Mouse (Mus musculus) embryonic facial prominence, embryonic 14.5 days (tissue): ENCODE measurements at regions not wholly inside any gene's neighbourhood (a gene's known extent, or its start where the extent isn't known, plus 50 kb on each side); places are given as distances from the start of the nearest gene placed in this dataset.
A peak's percentile ranks its signal among the peaks of the same experiment; 100 is the strongest.

Experiments
- ATAC-seq: fragments of 200-750 bp; cut with Nextera tagmentation; 2 replicates; pipeline ENCODE4 v1.8.0; 2017; ENCODE audit warnings: low read depth, moderate number of reproducible peaks, moderate TSS enrichment
- DNase-seq: peaks from one replicate; pipeline ENCODE4 v3.0.0-alpha.2; 2015; ENCODE audit warnings: low spot score
- H3K27ac ChIP-seq: fragments of 300-500 bp; sonication (generic); replicated peaks from 2 replicates; pipeline ENCODE4 v1.5.1; 2014; ENCODE audit warnings: low read depth, mild to moderate bottlenecking, low read length, moderate library complexity
- H3K27me3 ChIP-seq: fragments of 300-500 bp; sonication (generic); replicated peaks from 2 replicates; pipeline ENCODE4 v1.6.1; 2014; ENCODE audit warnings: low read length; ENCODE audit not compliant: control insufficient read depth, insufficient read depth
- H3K36me3 ChIP-seq: fragments of 300-500 bp; sonication (generic); 2 replicates; pipeline ENCODE4 v1.6.1; 2014; ENCODE audit warnings: low read length, mixed read lengths; ENCODE audit not compliant: control insufficient read depth, insufficient read depth
- H3K4me1 ChIP-seq: fragments of 300-500 bp; sonication (generic); 2 replicates; pipeline ENCODE4 v1.6.1; 2014; ENCODE audit warnings: antibody characterized with exemption, low read length; ENCODE audit not compliant: control insufficient read depth, insufficient read depth
- H3K4me2 ChIP-seq: fragments of 300-500 bp; sonication (generic); 2 replicates; pipeline ENCODE4 v1.6.1; 2014; ENCODE audit warnings: low read depth, mild to moderate bottlenecking, low read length, moderate library complexity, mixed read lengths
- H3K4me3 ChIP-seq: fragments of 300-500 bp; sonication (generic); 2 replicates; pipeline ENCODE4 v1.5.1; 2014; ENCODE audit warnings: low read depth, mild to moderate bottlenecking, low read length
- H3K9ac ChIP-seq: fragments of 300-500 bp; sonication (generic); 2 replicates; pipeline ENCODE4 v1.6.1; 2014; ENCODE audit warnings: low read depth, mild to moderate bottlenecking, low read length, moderate library complexity, mixed read lengths
- H3K9me3 ChIP-seq: fragments of 300-500 bp; sonication (generic); 2 replicates; pipeline ENCODE4 v1.6.1; 2016; ENCODE audit warnings: low read length; ENCODE audit not compliant: control insufficient read depth
- WGBS: fragments of 180-500 bp; shearing (Covaris S2); extraction: QIAGEN DNeasy Blood & Tissue Kit; methylation state at CpG from one replicate; pipeline ENCODE4 v1.1.7; 2014; 5-methylcytosine and 5-hydroxymethylcytosine counted together

GRCm38 (mm10) chr6:66012675-66013074 lies 60.3 kb downstream of the 4930544G11Rik start:
- ATAC-seq (peak; percentile 57; the same call in 1 of the 2 replicates), DNase-seq (peak; percentile 81)
- no peaks in the 10 kb centered on the region for H3K4me1 ChIP-seq
- H3K4me2 ChIP-seq = no peak overlapping the region
- H3K9ac ChIP-seq = no peak overlapping the region
- no peak overlapping the region for H3K4me3 ChIP-seq
- no peaks in the 10 kb centered on the region for H3K36me3 ChIP-seq
- H3K27me3 ChIP-seq = no peaks in the 10 kb centered on the region
- no peaks in the 10 kb centered on the region for H3K9me3 ChIP-seq
- WGBS = 81% methylated on average over 3 of the region's 3 CpGs
- H3K27ac ChIP-seq = no peak overlapping the region

GRCm38 (mm10) chr6:66023531-66023930 lies 71.1 kb downstream of the 4930544G11Rik start:
- H3K9ac ChIP-seq = no peak overlapping the region
- no peaks in the 10 kb centered on the region for H3K27me3 ChIP-seq
- 80% methylated on average over 1 of the region's 1 CpGs for WGBS
- no peaks in the 10 kb centered on the region for H3K9me3 ChIP-seq
- DNase-seq (no peak), ATAC-seq (no peak)
- H3K4me3 ChIP-seq = no peak overlapping the region
- no peak overlapping the region for H3K27ac ChIP-seq
- no peaks in the 10 kb centered on the region for H3K4me1 ChIP-seq
- H3K4me2 ChIP-seq = no peak overlapping the region
- H3K36me3 ChIP-seq = no peaks in the 10 kb centered on the region

GRCm38 (mm10) chr6:66036789-66037188 lies 84.4 kb downstream of the 4930544G11Rik start:
- ATAC-seq (no peak), DNase-seq (no peak)
- 68% methylated on average over 2 of the region's 2 CpGs for WGBS
- Histone ChIP-seq H3K9ac (no peak overlapping the region), H3K4me2 (no peak overlapping the region), H3K4me3 (no peak overlapping the region), H3K27ac (no peak overlapping the region), H3K9me3 (no peaks in the 10 kb centered on the region), H3K36me3 (no peaks in the 10 kb centered on the region), H3K4me1 (no peaks in the 10 kb centered on the region), H3K27me3 (no peaks in the 10 kb centered on the region)

- WGBS = 81% methylated on average over 4 of the region's 4 CpGs
- no peak overlapping the region for H3K4me2 ChIP-seq
- no peak overlapping the region for H3K9ac ChIP-seq
- no peaks in the 10 kb centered on the region for H3K9me3 ChIP-seq
- no peaks in the 10 kb centered on the region for H3K36me3 ChIP-seq
- H3K4me1 ChIP-seq = no peaks in the 10 kb centered on the region
- no peak overlapping the region for H3K27ac ChIP-seq
- no peaks in the 10 kb centered on the region for H3K27me3 ChIP-seq
- ATAC-seq (no peak), DNase-seq (no peak)
- H3K4me3 ChIP-seq = no peak overlapping the region
Measured at GRCm38 (mm10) chr6:66051852-66052251, 99.4 kb downstream of the 4930544G11Rik start.

- no peak for ATAC-seq
- Histone ChIP-seq H3K36me3 (no peaks in the 10 kb centered on the region), H3K9ac (no peak overlapping the region), H3K4me3 (no peak overlapping the region), H3K27ac (no peak overlapping the region), H3K4me2 (no peak overlapping the region), H3K4me1 (no peaks in the 10 kb centered on the region), H3K27me3 (no peaks in the 10 kb centered on the region), H3K9me3 (no peaks in the 10 kb centered on the region)
- no peak for DNase-seq
Measured at GRCm38 (mm10) chr6:66052386-66052785, 100.0 kb downstream of the 4930544G11Rik start.

GRCm38 (mm10) chr6:66053197-66053596 lies 100.8 kb downstream of the 4930544G11Rik start:
- Histone ChIP-seq H3K36me3 (no peaks in the 10 kb centered on the region), H3K4me1 (no peaks in the 10 kb centered on the region), H3K9ac (no peak overlapping the region), H3K9me3 (no peaks in the 10 kb centered on the region), H3K4me3 (no peak overlapping the region), H3K27ac (no peak overlapping the region), H3K4me2 (no peak overlapping the region), H3K27me3 (no peaks in the 10 kb centered on the region)
- DNase-seq (no peak), ATAC-seq (no peak)
- 80% methylated on average over 2 of the region's 2 CpGs for WGBS

- DNase-seq (peak; percentile 14), ATAC-seq (no peak)
- no peaks in the 10 kb centered on the region for H3K36me3 ChIP-seq
- no peak overlapping the region for H3K4me3 ChIP-seq
- H3K27ac ChIP-seq = no peak overlapping the region
- WGBS = 84% methylated on average over 2 of the region's 2 CpGs
- H3K4me2 ChIP-seq = no peak overlapping the region
- no peaks in the 10 kb centered on the region for H3K4me1 ChIP-seq
- H3K27me3 ChIP-seq = no peaks in the 10 kb centered on the region
- no peak overlapping the region for H3K9ac ChIP-seq
- H3K9me3 ChIP-seq = no peaks in the 10 kb centered on the region
Measured at GRCm38 (mm10) chr6:66068874-66069273, 116.5 kb downstream of the 4930544G11Rik start.

- H3K4me1 ChIP-seq = no peaks in the 10 kb centered on the region
- no peaks in the 10 kb centered on the region for H3K9me3 ChIP-seq
- H3K4me3 ChIP-seq = no peak overlapping the region
- no peak overlapping the region for H3K27ac ChIP-seq
- ATAC-seq (no peak), DNase-seq (peak; percentile 14)
- no peak overlapping the region for H3K4me2 ChIP-seq
- no peaks in the 10 kb centered on the region for H3K27me3 ChIP-seq
- 34% methylated on average over 2 of the region's 2 CpGs for WGBS
- H3K36me3 ChIP-seq = no peaks in the 10 kb centered on the region
- no peak overlapping the region for H3K9ac ChIP-seq
Measured at GRCm38 (mm10) chr6:66077445-66077844, 125.0 kb downstream of the 4930544G11Rik start.

- Histone ChIP-seq H3K4me1 (no peaks in the 10 kb centered on the region), H3K27me3 (no peaks in the 10 kb centered on the region), H3K27ac (no peak overlapping the region), H3K9me3 (no peaks in the 10 kb centered on the region), H3K9ac (no peak overlapping the region), H3K4me3 (no peak overlapping the region), H3K36me3 (no peaks in the 10 kb centered on the region), H3K4me2 (no peak overlapping the region)
- DNase-seq (no peak), ATAC-seq (no peak)
- 39% methylated on average over 1 of the region's 1 CpGs for WGBS
Measured at GRCm38 (mm10) chr6:66078769-66079168, 126.4 kb downstream of the 4930544G11Rik start.
